15 mouse cellular contexts compared by ENCODE assay signal in the genomic region with DNA sequence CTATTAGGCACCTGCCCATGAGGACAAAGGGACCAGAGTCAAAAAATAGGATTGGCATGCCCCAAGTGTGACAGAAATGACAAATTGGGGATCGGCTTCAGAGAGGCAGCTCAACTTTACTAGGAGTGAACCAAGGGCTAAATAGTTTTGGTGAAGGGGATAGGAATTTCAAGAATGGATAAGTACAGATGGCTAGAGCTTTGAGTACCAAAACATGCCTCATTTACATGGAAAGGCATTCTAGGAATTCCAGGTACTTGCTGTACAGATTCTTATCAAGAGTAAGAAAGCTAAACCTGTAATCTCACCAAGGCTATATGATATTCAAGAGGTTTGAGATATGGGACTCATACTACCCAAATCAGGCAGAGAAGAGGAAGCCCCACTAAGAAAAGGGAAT.
"Had no signal": no experiment of that assay in that cellular context is flagged by ENCODE, and none has a peak within 500 bp of the region (broad histone marks: within the 10 kb centered on the region; RNA-seq: fewer than 3 reads in every experiment).

No protein-coding gene starts in this region.

- H3K4me2 ChIP-seq: neural tube, embryonic 15.5 days; stomach, embryonic 15.5 days had no signal

- H3K9ac ChIP-seq: neural tube, embryonic 15.5 days; stomach, embryonic 15.5 days had no signal

- H3K27ac ChIP-seq: neural tube, embryonic 15.5 days; stomach, embryonic 15.5 days; stomach, postnatal 0 days had no signal

- H3K4me3 ChIP-seq: neural tube, embryonic 15.5 days; stomach, embryonic 15.5 days had no signal

- H3K27me3 ChIP-seq: neural tube, embryonic 15.5 days; stomach, embryonic 15.5 days had no signal

- DNase-seq: retina, postnatal 1 day; right cerebral cortex, adult 18-20 months; right cerebral cortex, postnatal 14 days; right cerebral cortex, postnatal 25 days; right cerebral cortex, postnatal 4 days; spleen, adult 18-20 months; thymus, adult 18-20 months; thymus, adult 2 months; thymus, postnatal 14 days; thymus, postnatal 25 days; thymus, postnatal 36 days; thymus, postnatal 4 days had no signal

- H3K9me3 ChIP-seq: neural tube, embryonic 15.5 days; stomach, embryonic 15.5 days had no signal

- H3K36me3 ChIP-seq: neural tube, embryonic 15.5 days; stomach, embryonic 15.5 days had no signal

- H3K4me1 ChIP-seq: neural tube, embryonic 15.5 days; stomach, embryonic 15.5 days had no signal
